Mouse (Mus musculus) CD4-positive, CD25-positive, alpha-beta regulatory T cell, adult 2 months (primary cell): ENCODE measurements around the gene Terb1.

ENCODE experiments used
- DNase-seq: peaks from one replicate; pipeline ENCODE4 v3.0.0-alpha.2; 2012; ENCODE audit warnings: low read depth, low spot score

Terb1 gene

GRCm38 (mm10) chr8:104411972-104412371 is 97.7 kb downstream of the Terb1 start:
- no peak for DNase-seq

- DNase-seq: no peak
These were observed 98.2 kb downstream of the Terb1 start for GRCm38 (mm10) chr8:104411468-104411867.

DNA sequence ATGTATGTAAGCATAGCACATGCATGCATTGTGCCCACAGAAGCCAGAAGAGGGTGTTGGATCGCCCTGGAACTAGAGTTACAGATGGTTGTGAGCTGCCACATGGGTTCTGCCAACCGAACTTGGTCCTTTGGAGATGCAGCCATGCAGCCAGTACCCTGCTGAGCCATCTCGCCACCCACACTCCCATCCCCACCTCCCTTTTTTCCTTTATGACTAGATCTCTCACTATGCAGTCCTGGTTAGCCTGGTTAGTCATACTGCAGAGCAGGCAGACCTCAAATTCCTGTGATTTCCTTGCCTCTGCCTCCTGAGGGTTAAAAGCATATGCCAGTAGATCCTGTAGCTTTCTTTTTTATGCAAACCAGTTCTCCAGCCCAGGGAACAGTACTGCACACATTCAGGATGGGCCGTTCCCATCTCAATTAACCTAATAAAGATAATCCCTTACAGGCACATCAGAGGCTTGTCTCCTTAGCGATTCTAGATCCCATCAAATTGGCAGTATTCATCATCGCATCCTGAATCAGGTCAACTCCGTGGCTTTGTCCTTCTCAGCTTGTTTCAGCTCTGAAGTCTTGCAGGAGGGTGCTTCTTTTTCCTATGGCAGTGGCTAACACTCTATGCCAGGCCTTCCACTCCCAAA is 99.0 kb downstream of the Terb1 start:
- DNase-seq: no peak

- DNase-seq: no peak
These were observed 101.2 kb downstream of the Terb1 start for GRCm38 (mm10) chr8:104408328-104409110.

GRCm38 (mm10) chr8:104406340-104407128 is 103.2 kb downstream of the Terb1 start:
- DNase-seq: no peak

DNA sequence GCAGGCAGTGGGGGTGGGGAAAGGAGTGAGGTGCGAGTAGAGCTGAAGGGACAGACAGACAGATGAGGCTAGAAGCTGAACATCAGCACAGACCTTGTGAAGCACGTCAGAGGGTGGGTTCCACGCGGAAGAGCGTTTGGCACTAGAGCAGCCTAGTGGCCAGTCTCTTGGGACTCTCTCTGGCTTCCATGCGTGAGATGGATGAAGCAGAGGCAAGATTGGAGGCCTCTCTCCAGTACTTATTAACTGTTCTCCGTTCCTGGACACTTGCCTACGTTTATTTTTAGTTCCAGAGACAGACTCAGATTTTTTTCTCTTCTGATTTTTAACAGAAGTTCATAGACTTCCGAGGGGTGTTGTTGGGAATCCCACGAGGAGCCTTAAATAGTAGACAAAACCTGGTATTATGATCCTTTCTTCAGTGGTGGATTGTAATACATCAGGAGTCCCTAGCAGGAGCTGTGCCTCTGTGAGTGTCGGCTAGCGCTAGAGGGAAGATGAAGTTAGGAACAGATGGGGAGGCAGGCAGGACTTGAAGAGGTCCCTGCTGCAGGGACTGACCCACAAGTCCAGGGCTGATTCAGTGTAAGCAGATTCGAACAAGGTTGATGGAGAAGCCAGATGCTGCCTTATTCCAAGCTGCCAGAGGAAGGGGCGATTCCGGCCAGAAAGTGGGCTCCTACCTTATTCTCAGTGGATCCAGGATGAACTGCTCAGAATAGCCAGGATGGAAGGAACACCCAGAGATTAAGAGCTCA is 104.1 kb downstream of the Terb1 start:
- no peak for DNase-seq

DNA sequence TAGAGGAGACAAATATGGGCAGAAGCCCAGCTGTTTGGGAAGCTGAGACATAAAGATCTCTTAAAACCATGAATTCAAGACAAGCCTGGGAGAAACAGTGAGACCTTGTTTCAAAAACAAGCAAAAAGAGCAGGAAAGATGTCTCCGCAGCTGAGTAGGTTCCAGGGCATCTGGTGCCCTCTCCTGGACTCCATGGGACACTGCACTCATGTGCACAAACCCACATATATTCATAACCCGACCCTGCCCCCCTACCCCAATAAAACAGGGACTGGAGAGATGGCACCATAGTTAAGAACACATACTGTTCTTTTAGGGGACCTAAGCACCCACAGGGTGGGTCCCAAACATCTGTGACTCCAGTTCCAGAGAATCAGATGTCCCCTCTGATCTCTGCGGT is 106.1 kb downstream of the Terb1 start:
- peak; percentile 15 for DNase-seq
